Mouse (Mus musculus): ENCODE data around the gene Matn4. TPM values are rescaled to one million over a fixed set of nuclear protein-coding genes. Genes with fewer than 3 reads are reported as not detected.

Gene Matn4
- polyA plus RNA-seq, 1 experiment: 0.93 TPM

- H3K4me1 ChIP-seq (ENCODE audit: control insufficient read depth, insufficient read depth, low read length): peaks cover 25% of the 10 kb centered on the region
- no peak overlapping the region for H3K9ac ChIP-seq (ENCODE audit: low read depth, poor library complexity, severe bottlenecking)
- peaks cover 1% of the 10 kb centered on the region for H3K36me3 ChIP-seq (ENCODE audit: control insufficient read depth, insufficient read depth, low read length, poor library complexity, severe bottlenecking)
- H3K27ac ChIP-seq (ENCODE audit: insufficient read depth, low read length): 0 out of 2 replicates have a peak overlapping the region, but pooled peaks have one; percentile 34
- H3K27me3 ChIP-seq (ENCODE audit: control insufficient read depth, insufficient read depth, low read length, poor library complexity, severe bottlenecking): no peaks in the 10 kb centered on the region
- TF ChIP-seq POLR2A (IDR thresholded peaks at IDR 0.05; ENCODE audit: insufficient read depth, low read length) (no peak), EP300 (IDR thresholded peaks at IDR 0.05; ENCODE audit: insufficient read depth, low read depth, low read length) (no peak), CTCF (IDR thresholded peaks at IDR 0.05; ENCODE audit: low read depth, low read length) (no peak)
- no peak overlapping the region for H3K4me3 ChIP-seq (ENCODE audit: low read depth, low read length)
- H3K9me3 ChIP-seq (replicated peaks; ENCODE audit: control insufficient read depth, insufficient read depth, low read length, poor library complexity, severe bottlenecking): no peaks in the 10 kb centered on the region
Observed at GRCm38 (mm10) chr2:164434681-164435080, 29.7 kb upstream of the Matn4 start.

GRCm38 (mm10) chr2:164433278-164433895 is 28.4 kb upstream of the Matn4 start:
- H3K4me3 ChIP-seq (ENCODE audit: low read depth, low read length): peak overlapping the region; percentile 47; the same call in 1 of the 2 replicates

GRCm38 (mm10) chr2:164432541-164433191 is 27.7 kb upstream of the Matn4 start:
- no peaks in the 10 kb centered on the region for H3K27me3 ChIP-seq (ENCODE audit: control insufficient read depth, insufficient read depth, low read length, poor library complexity, severe bottlenecking)
- peak overlapping the region; percentile 47 for H3K4me3 ChIP-seq (ENCODE audit: low read depth, low read length)
- TF ChIP-seq CTCF (IDR thresholded peaks at IDR 0.05; ENCODE audit: low read depth, low read length) (no peak), EP300 (IDR thresholded peaks at IDR 0.05; ENCODE audit: insufficient read depth, low read depth, low read length) (peak; percentile 75), POLR2A (IDR thresholded peaks at IDR 0.05; ENCODE audit: insufficient read depth, low read length) (no peak)
- no peaks in the 10 kb centered on the region for H3K9me3 ChIP-seq (replicated peaks; ENCODE audit: control insufficient read depth, insufficient read depth, low read length, poor library complexity, severe bottlenecking)
- peak overlapping the region; percentile 63 for H3K27ac ChIP-seq (ENCODE audit: insufficient read depth, low read length)
- H3K9ac ChIP-seq (ENCODE audit: low read depth, poor library complexity, severe bottlenecking): peak overlapping the region; percentile 15
- H3K4me1 ChIP-seq (ENCODE audit: control insufficient read depth, insufficient read depth, low read length): peaks cover 29% of the 10 kb centered on the region
- peaks cover 21% of the 10 kb centered on the region for H3K36me3 ChIP-seq (ENCODE audit: control insufficient read depth, insufficient read depth, low read length, poor library complexity, severe bottlenecking)

More at GRCm38 (mm10) chr2:164433278-164433895, 28.4 kb upstream of the Matn4 start:
- TF ChIP-seq CTCF (IDR thresholded peaks at IDR 0.05; ENCODE audit: low read depth, low read length): no peak
- no peak for TF ChIP-seq POLR2A (IDR thresholded peaks at IDR 0.05; ENCODE audit: insufficient read depth, low read length)
- TF ChIP-seq EP300 (IDR thresholded peaks at IDR 0.05; ENCODE audit: insufficient read depth, low read depth, low read length): 0 out of 2 replicates have a peak, but pooled peaks have one; percentile 63
- peaks cover 14% of the 10 kb centered on the region for H3K36me3 ChIP-seq (ENCODE audit: control insufficient read depth, insufficient read depth, low read length, poor library complexity, severe bottlenecking)
- H3K27me3 ChIP-seq (ENCODE audit: control insufficient read depth, insufficient read depth, low read length, poor library complexity, severe bottlenecking): no peaks in the 10 kb centered on the region
- H3K9ac ChIP-seq (ENCODE audit: low read depth, poor library complexity, severe bottlenecking): peak overlapping the region; percentile 15; the same call in 1 of the 2 replicates
- H3K9me3 ChIP-seq (replicated peaks; ENCODE audit: control insufficient read depth, insufficient read depth, low read length, poor library complexity, severe bottlenecking): no peaks in the 10 kb centered on the region
- peaks cover 30% of the 10 kb centered on the region for H3K4me1 ChIP-seq (ENCODE audit: control insufficient read depth, insufficient read depth, low read length)
- peak overlapping the region; percentile 63 for H3K27ac ChIP-seq (ENCODE audit: insufficient read depth, low read length)

GRCm38 (mm10) chr2:164431676-164432465 is 26.9 kb upstream of the Matn4 start:
- TF ChIP-seq POLR2A (IDR thresholded peaks at IDR 0.05; ENCODE audit: insufficient read depth, low read length): no peak
- no peak for TF ChIP-seq CTCF (IDR thresholded peaks at IDR 0.05; ENCODE audit: low read depth, low read length)
- no peak for TF ChIP-seq EP300 (IDR thresholded peaks at IDR 0.05; ENCODE audit: insufficient read depth, low read depth, low read length)
- H3K36me3 ChIP-seq (ENCODE audit: control insufficient read depth, insufficient read depth, low read length, poor library complexity, severe bottlenecking): peaks cover 24% of the 10 kb centered on the region
- peak overlapping the region; percentile 47; the same call in 1 of the 2 replicates for H3K4me3 ChIP-seq (ENCODE audit: low read depth, low read length)
- H3K9ac ChIP-seq (ENCODE audit: low read depth, poor library complexity, severe bottlenecking): peak overlapping the region; percentile 1; the same call in 1 of the 2 replicates
- peaks cover 29% of the 10 kb centered on the region for H3K4me1 ChIP-seq (ENCODE audit: control insufficient read depth, insufficient read depth, low read length)
- no peaks in the 10 kb centered on the region for H3K27me3 ChIP-seq (ENCODE audit: control insufficient read depth, insufficient read depth, low read length, poor library complexity, severe bottlenecking)
- H3K9me3 ChIP-seq (replicated peaks; ENCODE audit: control insufficient read depth, insufficient read depth, low read length, poor library complexity, severe bottlenecking): no peaks in the 10 kb centered on the region
- H3K27ac ChIP-seq (ENCODE audit: insufficient read depth, low read length): peak overlapping the region; percentile 63

- H3K27me3 ChIP-seq (ENCODE audit: control insufficient read depth, insufficient read depth, low read length, poor library complexity, severe bottlenecking): no peaks in the 10 kb centered on the region
- peak overlapping the region; percentile 26 for H3K4me3 ChIP-seq (ENCODE audit: low read depth, low read length)
- TF ChIP-seq EP300 (IDR thresholded peaks at IDR 0.05; ENCODE audit: insufficient read depth, low read depth, low read length): no peak; the same call in 1 of the 2 replicates
- TF ChIP-seq CTCF (IDR thresholded peaks at IDR 0.05; ENCODE audit: low read depth, low read length): no peak
- TF ChIP-seq POLR2A (IDR thresholded peaks at IDR 0.05; ENCODE audit: insufficient read depth, low read length): no peak
- peaks cover 25% of the 10 kb centered on the region for H3K4me1 ChIP-seq (ENCODE audit: control insufficient read depth, insufficient read depth, low read length)
- peak overlapping the region; percentile 40 for H3K27ac ChIP-seq (ENCODE audit: insufficient read depth, low read length)
- H3K9me3 ChIP-seq (replicated peaks; ENCODE audit: control insufficient read depth, insufficient read depth, low read length, poor library complexity, severe bottlenecking): no peaks in the 10 kb centered on the region
- H3K36me3 ChIP-seq (ENCODE audit: control insufficient read depth, insufficient read depth, low read length, poor library complexity, severe bottlenecking): peaks cover 26% of the 10 kb centered on the region
- H3K9ac ChIP-seq (ENCODE audit: low read depth, poor library complexity, severe bottlenecking): peak overlapping the region; percentile 58
Observed at GRCm38 (mm10) chr2:164430697-164431096, 25.7 kb upstream of the Matn4 start.
